Mouse (Mus musculus): Measurements from ENCODE around the gene Mrpl18. TPM values are rescaled to one million over a fixed set of nuclear protein-coding genes. Genes with fewer than 3 reads are reported as not detected.
A peak's percentile ranks its signal among the peaks of the same experiment; 100 is the strongest.
"Not testable (repeated sequence)": the region's sequence is repeated elsewhere in the genome, so short reads cannot be mapped to it uniquely, and the experiment has no call there.

The Mrpl18 gene
- total RNA-seq (2021), result 10 to 100 TPM; 56.1 to 60.5 TPM
- long read RNA-seq, experiment 1, transcript Mrpl18-201 (4 exons, 1,219 nt), result major isoform, 45 of 48 reads
- long read RNA-seq, experiment 1, partial matches to known transcripts, result 0 of 48 reads
- long read RNA-seq, experiment 1, other reads (novel, unspliced or antisense), result 3 of 48 reads
- long read RNA-seq, experiment 2, transcript Mrpl18-201 (4 exons, 1,219 nt), result major isoform, 18 of 23 reads
- long read RNA-seq, experiment 2, partial matches to known transcripts, result 1 of 23 reads
- long read RNA-seq, experiment 2, other reads (novel, unspliced or antisense), result 4 of 23 reads

DNA sequence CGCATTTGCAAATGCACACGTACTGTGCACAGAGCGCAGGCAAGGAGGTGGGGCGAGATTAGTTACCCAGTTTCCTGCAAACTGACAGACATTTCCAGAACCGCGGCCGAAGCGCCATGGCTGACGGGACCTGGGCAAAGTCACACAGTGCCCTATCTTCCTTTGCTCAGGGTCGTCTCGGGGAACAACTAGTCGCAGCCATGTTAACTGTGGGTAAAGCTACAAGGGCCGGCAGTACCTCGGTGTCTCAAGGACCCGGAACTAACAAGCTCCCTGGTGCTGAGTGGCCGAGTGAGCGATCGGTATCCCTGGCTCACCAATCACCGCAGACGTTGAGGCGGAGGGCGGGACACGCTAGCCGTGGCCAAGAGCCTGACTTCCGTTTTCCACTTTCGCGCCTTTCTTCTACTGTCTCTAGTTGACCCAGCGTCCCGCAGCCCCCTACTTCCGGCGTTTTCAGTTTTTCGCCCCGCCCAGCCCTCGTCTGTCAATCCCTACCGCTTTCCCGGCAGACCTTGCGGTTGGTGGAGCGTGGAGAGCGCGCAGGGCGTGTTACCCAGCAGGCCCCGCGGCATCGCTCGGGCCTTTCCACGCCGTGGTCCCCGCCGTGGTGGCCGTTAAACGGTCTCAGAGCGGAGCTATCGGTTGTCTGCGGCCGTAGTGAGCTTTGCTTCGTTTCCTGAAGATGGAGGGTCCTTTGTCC is at the start of gene Mrpl18:
Mrpl18 (minus strand) TSS at position 465 of the 703 bp plus-strand sequence.
- no peak for TF ChIP-seq CTCF (IDR thresholded peaks at IDR 0.05)
- Histone ChIP-seq H3K4me3 (peak within 1 kb of the TSS; percentile 88), H3K27ac (peak within 1 kb of the TSS; percentile 92)
- intact Hi-C loops (cut with DNase I), result loop anchor here (1.0 to 2.0 kb wide), 3 partner anchors 35 to 76 kb away; partner anchors contain the start of gene Acat2
- DNase-seq (ENCODE audit: extremely low spot score in 1 of 2, low spot score in 2 of 2), result peak; percentile 96 to 99

DNA sequence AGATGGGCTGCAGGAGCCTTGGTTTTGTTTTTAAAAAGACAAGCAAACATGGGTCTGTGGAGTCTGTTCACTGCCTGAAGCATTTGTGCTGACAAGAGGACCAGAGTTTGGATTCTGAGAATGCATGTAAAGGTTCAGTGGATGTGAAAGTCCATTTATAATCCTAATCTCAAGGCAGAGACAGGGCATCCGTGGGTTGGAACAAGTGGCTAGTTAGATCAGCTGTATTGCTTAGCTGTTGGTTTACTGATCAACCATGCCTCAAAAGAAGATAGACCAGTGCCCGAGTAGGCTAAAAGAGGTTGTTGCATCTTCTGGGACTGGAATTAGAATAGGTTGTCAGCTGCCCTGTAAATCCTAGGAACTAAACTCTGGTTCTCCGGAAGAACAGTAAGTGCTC is 47.3 kb upstream of the Mrpl18 start:
- no peak for DNase-seq (ENCODE audit: extremely low spot score in 1 of 2, low spot score in 2 of 2)
- H3K27ac ChIP-seq, result no peak overlapping the region
- no peak overlapping the region for H3K4me3 ChIP-seq
- TF ChIP-seq CTCF (IDR thresholded peaks at IDR 0.05), result no peak
- intact Hi-C loops (cut with DNase I), result no loop called here

DNA sequence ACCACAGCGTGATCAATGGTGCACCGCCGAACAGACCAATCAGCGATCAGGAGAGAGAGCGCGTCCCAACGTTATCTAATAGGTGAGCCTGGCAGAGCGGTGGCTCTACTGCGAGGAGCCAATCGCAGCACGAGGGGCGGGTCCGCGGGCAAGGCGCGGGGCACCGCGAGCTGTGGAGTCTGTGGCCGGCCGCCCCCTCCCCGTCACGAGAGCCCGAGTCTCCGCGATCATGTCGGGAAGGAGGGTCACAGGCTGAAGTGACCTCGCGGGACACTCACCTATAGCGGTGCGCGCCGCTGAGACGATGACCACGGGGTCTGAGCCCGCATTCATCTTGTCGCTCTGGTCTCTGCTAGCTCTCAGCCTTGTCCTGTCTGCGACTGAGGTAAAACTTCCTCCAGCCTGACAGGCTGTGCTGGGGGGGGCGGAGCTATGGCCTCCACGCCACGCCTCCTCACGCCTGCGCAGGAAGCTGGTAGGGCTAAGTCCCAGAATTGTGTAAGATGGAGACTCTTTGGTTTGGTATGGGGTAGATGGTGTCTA is 44.3 kb upstream of the Mrpl18 start, which contains the start of gene Acat2:
Acat2 (minus strand) TSS at position 417 of the 543 bp plus-strand sequence.
- DNase-seq (ENCODE audit: extremely low spot score in 1 of 2, low spot score in 2 of 2), result peak; percentile 91 to 94
- Histone ChIP-seq H3K27ac (peak within 1 kb of the TSS; percentile 94), H3K4me3 (peak within 1 kb of the TSS; percentile 84)
- intact Hi-C loops (cut with DNase I), result loop anchor here (1.0 to 2.0 kb wide), 2 partner anchors 32 to 44 kb away; partner anchors contain the start of gene Mrpl18
- no peak for TF ChIP-seq CTCF (IDR thresholded peaks at IDR 0.05)

DNA sequence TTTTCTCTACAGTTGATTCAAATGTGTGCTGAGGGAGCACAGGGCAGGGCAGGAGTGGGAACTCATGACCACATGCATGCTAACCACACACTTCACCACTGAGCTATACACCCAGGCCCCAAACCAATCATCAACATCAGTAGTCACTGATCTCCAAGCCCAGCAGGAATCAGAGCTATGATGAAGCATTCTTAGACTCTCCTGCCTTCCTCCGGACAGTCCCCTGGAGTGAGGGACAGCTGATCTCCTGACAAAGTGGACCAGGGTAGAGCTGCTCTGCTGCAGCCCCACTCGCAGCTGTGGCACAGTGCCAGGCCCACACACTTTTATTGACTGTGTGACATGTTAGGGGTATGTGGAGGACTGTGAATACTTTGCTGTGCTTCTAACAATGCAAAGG is 43.2 kb upstream of the Mrpl18 start:
- DNase-seq (ENCODE audit: extremely low spot score in 1 of 2, low spot score in 2 of 2); H3K4me3 ChIP-seq; H3K27ac ChIP-seq; intact Hi-C loops (cut with DNase I): not testable (repeated sequence)

DNA sequence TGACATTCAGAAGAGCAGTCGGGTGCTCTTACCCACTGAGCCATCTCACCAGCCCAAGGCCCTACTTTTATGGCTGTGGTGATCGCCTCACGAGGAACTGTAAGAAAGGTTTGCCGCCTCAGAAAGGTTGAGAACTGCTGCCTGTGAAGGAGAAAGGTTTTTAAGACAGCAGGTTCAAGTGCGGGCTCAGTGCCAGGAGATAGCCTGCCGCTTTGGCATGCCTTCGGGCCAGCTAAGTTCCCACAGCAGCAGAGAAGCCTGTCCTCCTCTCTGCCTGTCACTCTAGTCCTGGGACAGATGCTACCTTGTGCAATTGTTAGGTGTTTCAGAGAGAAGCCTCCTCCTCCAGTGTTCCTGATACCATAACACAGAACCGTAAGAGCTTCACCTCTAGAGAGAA is 40.5 kb upstream of the Mrpl18 start:
- no peak for DNase-seq (ENCODE audit: extremely low spot score in 1 of 2, low spot score in 2 of 2)
- intact Hi-C loops (cut with DNase I), result no loop called here
- no peak overlapping the region for H3K4me3 ChIP-seq
- TF ChIP-seq CTCF (IDR thresholded peaks at IDR 0.05), result no peak
- H3K27ac ChIP-seq, result no peak overlapping the region

DNA sequence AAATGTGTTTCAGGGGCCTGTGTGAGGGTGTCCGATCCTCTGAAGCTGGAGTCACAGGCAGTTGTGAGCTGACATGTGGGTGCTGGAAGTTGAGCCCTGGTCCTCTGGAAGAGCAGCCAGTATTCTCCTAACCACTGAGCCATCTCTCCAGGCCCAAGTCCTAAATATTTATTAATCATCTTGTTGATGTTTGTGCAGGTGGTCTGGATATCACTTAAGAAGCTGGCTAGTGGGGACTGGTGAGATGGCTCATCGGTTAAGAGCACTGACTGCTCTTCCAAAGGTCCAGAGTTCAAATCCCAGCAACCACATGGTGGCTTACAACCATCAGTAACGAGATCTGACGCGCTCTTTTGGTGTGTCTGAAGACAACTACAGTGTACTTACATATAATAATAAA is 33.5 kb upstream of the Mrpl18 start:
- Histone ChIP-seq H3K4me3 (no peak overlapping the region), H3K27ac (no peak overlapping the region)
- intact Hi-C loops (cut with DNase I), result no loop called here
- no peak for DNase-seq (ENCODE audit: extremely low spot score in 1 of 2, low spot score in 2 of 2)
- TF ChIP-seq CTCF (IDR thresholded peaks at IDR 0.05), result no peak

DNA sequence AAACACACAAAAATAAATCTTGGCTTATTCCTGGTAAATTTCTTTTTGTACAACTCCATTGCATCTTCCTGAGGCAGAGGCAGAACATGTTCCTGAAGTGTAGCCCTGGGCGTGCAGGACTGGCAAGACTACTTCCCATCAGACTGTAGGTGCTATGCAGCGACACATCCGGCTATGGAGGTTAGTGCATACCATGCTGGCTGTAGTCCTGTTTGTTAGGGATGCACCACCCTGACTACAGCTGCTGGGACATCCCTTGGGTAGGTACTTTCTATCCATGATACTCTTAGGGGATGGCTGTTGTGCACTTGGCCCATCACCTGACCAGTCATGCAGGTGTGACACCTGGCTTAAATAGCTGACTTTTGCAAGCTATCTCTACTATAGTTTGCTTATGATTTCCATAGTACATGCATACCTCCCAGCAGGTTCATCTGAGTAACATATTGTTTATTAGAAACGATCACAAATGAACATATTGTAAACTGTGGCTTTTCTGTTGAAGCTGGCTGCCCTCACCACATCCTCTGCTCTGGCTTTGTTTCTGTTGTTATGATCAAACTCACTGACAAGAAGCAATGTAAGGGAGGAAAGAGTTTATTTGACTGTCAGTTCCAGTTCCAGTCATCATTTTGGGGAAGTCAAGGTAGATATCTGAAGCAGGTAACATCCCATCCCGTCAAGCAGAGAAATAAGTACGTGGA is 26.5 kb upstream of the Mrpl18 start:
- Histone ChIP-seq H3K4me3 (no peak overlapping the region), H3K27ac (no peak overlapping the region)
- DNase-seq (ENCODE audit: extremely low spot score in 1 of 2, low spot score in 2 of 2), result no peak
- intact Hi-C loops (cut with DNase I), result no loop called here
- TF ChIP-seq CTCF (IDR thresholded peaks at IDR 0.05), result no peak

DNA sequence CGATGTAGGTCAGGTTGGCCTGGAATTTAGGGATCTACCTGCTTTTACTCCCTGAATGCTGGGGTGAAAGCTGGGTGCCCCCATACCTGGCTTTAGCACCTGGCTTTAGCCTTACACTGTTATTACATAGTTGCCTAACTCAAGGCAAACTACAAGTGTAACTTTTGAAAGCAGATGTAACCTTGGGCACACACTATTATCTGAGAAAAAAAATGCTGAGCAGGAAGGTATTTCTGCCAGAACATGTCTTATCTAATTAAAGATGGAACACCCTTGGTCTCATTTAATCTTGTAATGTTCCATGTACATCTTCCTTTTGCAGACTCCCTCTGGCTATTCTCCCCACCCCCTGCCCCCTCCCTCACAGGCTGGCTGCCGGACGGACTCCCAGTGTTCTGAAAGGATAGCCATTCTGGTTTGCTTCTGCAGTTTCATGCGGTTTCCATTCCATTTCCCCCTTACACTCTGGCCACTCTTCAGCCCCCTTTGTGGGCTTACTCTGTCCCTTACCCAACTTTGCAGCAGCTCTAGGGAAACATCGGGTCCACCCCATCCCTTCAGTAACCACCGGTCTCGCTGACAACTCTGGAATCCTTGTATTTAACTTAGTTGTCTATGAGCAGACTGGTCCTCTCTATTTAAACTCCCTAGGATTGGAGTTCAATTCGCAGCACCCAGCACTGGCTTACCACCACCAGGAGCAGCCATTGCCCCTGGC is 25.6 kb upstream of the Mrpl18 start:
- no peak overlapping the region for H3K27ac ChIP-seq
- H3K4me3 ChIP-seq, result no peak overlapping the region
- no peak for DNase-seq (ENCODE audit: extremely low spot score in 1 of 2, low spot score in 2 of 2)
- intact Hi-C loops (cut with DNase I), result no loop called here
- TF ChIP-seq CTCF (IDR thresholded peaks at IDR 0.05), result no peak

GRCm38 (mm10) chr17:12940151-12940805 is 24.1 kb upstream of the Mrpl18 start, which contains the start of gene Acat3:
Acat3 (minus strand) TSS chr17:12940600.
- H3K4me3 ChIP-seq, result peak within 1 kb of the TSS; percentile 1; the same call in 1 of the 2 replicates
- TF ChIP-seq CTCF (IDR thresholded peaks at IDR 0.05), result no peak

GRCm38 (mm10) chr17:12939377-12940148 is 23.4 kb upstream of the Mrpl18 start:
- H3K27ac ChIP-seq; DNase-seq (ENCODE audit: extremely low spot score in 1 of 2, low spot score in 2 of 2); intact Hi-C loops (cut with DNase I): not testable (repeated sequence)
- peak overlapping the region; percentile 1; the same call in 1 of the 2 replicates for H3K4me3 ChIP-seq

More at GRCm38 (mm10) chr17:12940151-12940805, 24.1 kb upstream of the Mrpl18 start, which contains the start of gene Acat3:
- DNase-seq (ENCODE audit: extremely low spot score in 1 of 2, low spot score in 2 of 2), result no peak
- no peak within 1 kb of the TSS for H3K27ac ChIP-seq
- intact Hi-C loops (cut with DNase I), result no loop called here
